Mouse (Mus musculus) neural tube, embryonic 13.5 days (tissue): Measurements from ENCODE around the gene Fam198b. TPM values are rescaled to one million over a fixed set of nuclear protein-coding genes. Genes with fewer than 3 reads are reported as not detected.

Experiments used
- ATAC-seq: fragments of 200-750 bp; cut with Nextera tagmentation; 2 replicates; pipeline ENCODE4 v1.8.0; 2017; ENCODE audit warnings: low read depth, mild to moderate bottlenecking, moderate TSS enrichment, moderate library complexity
- H3K27ac ChIP-seq: fragments of 300-500 bp; sonication (generic); replicated peaks from 2 replicates; pipeline ENCODE4 v1.5.1; 2015; ENCODE audit warnings: moderate library complexity, mild to moderate bottlenecking, inconsistent platforms
- H3K27me3 ChIP-seq: fragments of 300-500 bp; sonication (generic); 2 replicates; pipeline ENCODE4 v1.6.1; 2015; ENCODE audit warnings: mild to moderate bottlenecking, inconsistent platforms
- H3K36me3 ChIP-seq: fragments of 300-500 bp; sonication (generic); 2 replicates; pipeline ENCODE4 v1.6.1; 2015; ENCODE audit warnings: mild to moderate bottlenecking, inconsistent platforms
- H3K4me1 ChIP-seq: fragments of 300-500 bp; sonication (generic); replicated peaks from 2 replicates; pipeline ENCODE4 v1.6.1; 2015; ENCODE audit warnings: inconsistent platforms
- H3K4me2 ChIP-seq: fragments of 300-500 bp; sonication (generic); 2 replicates; pipeline ENCODE4 v1.6.1; 2015; ENCODE audit warnings: inconsistent platforms, mild to moderate bottlenecking, moderate library complexity
- H3K4me3 ChIP-seq: fragments of 300-500 bp; sonication (generic); 2 replicates; pipeline ENCODE4 v1.5.1; 2015; ENCODE audit warnings: mild to moderate bottlenecking, inconsistent platforms
- H3K9ac ChIP-seq: fragments of 300-500 bp; sonication (generic); 2 replicates; pipeline ENCODE4 v1.6.1; 2015; ENCODE audit warnings: moderate library complexity, mild to moderate bottlenecking, inconsistent platforms
- H3K9me3 ChIP-seq: fragments of 300-500 bp; sonication (generic); 2 replicates; pipeline ENCODE4 v1.6.1; 2016; ENCODE audit warnings: inconsistent platforms
- WGBS: fragments of 180-500 bp; shearing (Covaris S2); methylation state at CpG from one replicate; pipeline ENCODE4 v1.1.7; 2015; 5-methylcytosine and 5-hydroxymethylcytosine counted together
- polyA plus RNA-seq: library from polyadenylated mRNA; unstranded; fragments of >200 nt; fragmentation: Nextera tagmentation; extraction: Ambion mirVana; gene quantifications from 2 replicates; pipeline ENCODE4 v1.2.1, GENCODE M21; 2015

Gene Fam198b
- polyA plus RNA-seq, 1 experiment from 2014 or later = 7.8 TPM

DNA sequence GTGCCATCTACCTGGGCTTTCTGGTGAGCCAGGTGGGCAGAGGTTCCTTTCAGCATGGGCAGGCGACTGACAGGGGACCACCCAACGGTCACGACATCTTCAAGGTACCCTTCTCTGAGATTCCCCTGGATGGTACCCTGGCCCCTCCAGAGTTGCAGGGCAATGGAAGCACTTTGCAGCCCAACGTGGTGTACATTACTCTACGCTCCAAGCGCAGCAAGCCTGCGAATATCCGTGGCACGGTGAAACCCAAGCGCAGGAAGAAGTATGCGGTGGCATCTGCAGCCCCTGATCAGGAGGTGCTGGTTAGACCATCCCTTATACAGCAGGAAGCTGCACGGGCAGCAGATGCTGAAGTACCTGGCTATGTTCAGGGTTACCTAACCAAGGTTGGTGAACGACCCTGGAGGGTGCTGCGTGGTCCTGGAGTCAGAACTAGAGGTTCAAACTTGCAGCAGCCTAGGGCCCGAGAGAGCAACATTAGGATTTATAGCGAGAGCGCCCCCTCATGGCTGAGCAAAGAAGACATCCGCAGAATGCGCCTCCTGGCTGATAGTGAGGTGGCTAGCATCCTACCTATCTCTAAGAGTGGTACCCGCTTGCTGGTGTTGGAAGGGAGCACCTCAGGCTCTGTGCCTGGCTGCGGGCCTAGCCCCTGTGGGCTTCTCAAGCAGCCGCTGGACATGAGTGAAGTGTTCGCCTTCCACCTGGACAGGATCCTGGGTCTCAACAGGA, 2.2 kb downstream of the Fam198b start:
- peak overlapping the region; percentile 11 for H3K27ac ChIP-seq

GRCm38 (mm10) chr3:79887161-79887855, 3.0 kb downstream of the Fam198b start:
- Histone ChIP-seq H3K27me3 (no peaks in the 10 kb centered on the region), H3K36me3 (no peaks in the 10 kb centered on the region), H3K27ac (no peak overlapping the region), H3K4me1 (peaks cover 19% of the 10 kb centered on the region), H3K9ac (no peak overlapping the region), H3K4me2 (peak overlapping the region; percentile 48), H3K9me3 (no peaks in the 10 kb centered on the region), H3K4me3 (peak overlapping the region; percentile 30)
- whole genome bisulfite sequencing = 61% methylated on average over 8 of the region's 8 CpGs
- ATAC-seq = no peak

More for the DNA sequence above, 2.2 kb downstream of the Fam198b start:
- Histone ChIP-seq H3K4me2 (peak overlapping the region; percentile 48), H3K27me3 (no peaks in the 10 kb centered on the region), H3K36me3 (no peaks in the 10 kb centered on the region), H3K4me1 (peaks cover 19% of the 10 kb centered on the region), H3K4me3 (peak overlapping the region; percentile 30), H3K9ac (peak overlapping the region; percentile 42), H3K9me3 (no peaks in the 10 kb centered on the region)
- ATAC-seq = peak; percentile 61; the same call in 1 of the 2 replicates
- 86% methylated on average over 23 of the region's 23 CpGs for WGBS

- H3K36me3 ChIP-seq = no peaks in the 10 kb centered on the region
- no peak overlapping the region; the same call in 1 of the 2 replicates for H3K4me3 ChIP-seq
- peak overlapping the region; percentile 48 for H3K4me2 ChIP-seq
- no peaks in the 10 kb centered on the region for H3K27me3 ChIP-seq
- H3K9ac ChIP-seq = no peak overlapping the region
- H3K4me1 ChIP-seq = peaks cover 19% of the 10 kb centered on the region
- H3K9me3 ChIP-seq = no peaks in the 10 kb centered on the region
- ATAC-seq = no peak
- H3K27ac ChIP-seq = no peak overlapping the region
- 86% methylated on average over 2 of the region's 2 CpGs for WGBS
Observed at GRCm38 (mm10) chr3:79887966-79888365, 3.6 kb downstream of the Fam198b start.

GRCm38 (mm10) chr3:79897534-79898370, 13.4 kb downstream of the Fam198b start:
- 53% methylated on average over 13 of the region's 13 CpGs for WGBS
- Histone ChIP-seq H3K27me3 (no peaks in the 10 kb centered on the region), H3K36me3 (no peaks in the 10 kb centered on the region), H3K4me2 (no peak overlapping the region), H3K4me3 (no peak overlapping the region), H3K9ac (no peak overlapping the region), H3K27ac (no peak overlapping the region), H3K4me1 (peaks cover 17% of the 10 kb centered on the region), H3K9me3 (no peaks in the 10 kb centered on the region)
- 0 out of 2 replicates have a peak, but pooled peaks have one; percentile 15 for ATAC-seq

- H3K27ac ChIP-seq = no peak overlapping the region
- no peaks in the 10 kb centered on the region for H3K27me3 ChIP-seq
- H3K4me1 ChIP-seq = peaks cover 22% of the 10 kb centered on the region
- no peak overlapping the region for H3K4me2 ChIP-seq
- no peaks in the 10 kb centered on the region for H3K36me3 ChIP-seq
- H3K4me3 ChIP-seq = no peak overlapping the region
- H3K9ac ChIP-seq = no peak overlapping the region
- ATAC-seq = no peak
- H3K9me3 ChIP-seq = no peaks in the 10 kb centered on the region
Observed at GRCm38 (mm10) chr3:79898514-79898913, 14.2 kb downstream of the Fam198b start.

DNA sequence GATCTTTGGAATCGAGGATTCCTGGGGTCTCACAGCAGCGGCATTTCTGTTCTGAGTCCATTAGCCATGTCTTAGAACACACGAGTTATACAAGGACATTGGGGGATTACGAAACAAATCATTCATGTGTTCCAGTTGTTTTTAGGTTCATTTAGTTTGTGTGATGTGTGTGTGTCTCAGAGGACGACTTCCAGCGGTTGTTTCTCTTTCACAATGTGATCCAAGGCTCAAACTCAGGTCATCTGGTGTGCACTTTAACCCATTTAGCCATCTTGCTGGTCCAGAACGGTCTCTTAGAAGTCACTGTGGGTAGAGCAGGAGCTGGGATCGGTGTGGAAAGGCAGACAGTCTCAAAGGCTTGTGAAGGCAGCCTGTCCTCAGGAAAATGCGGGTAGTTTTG, 15.6 kb downstream of the Fam198b start:
- no peaks in the 10 kb centered on the region for H3K9me3 ChIP-seq
- no peak overlapping the region for H3K9ac ChIP-seq
- no peak overlapping the region for H3K4me2 ChIP-seq
- H3K36me3 ChIP-seq = no peaks in the 10 kb centered on the region
- no peaks in the 10 kb centered on the region for H3K27me3 ChIP-seq
- H3K4me1 ChIP-seq = peaks cover 34% of the 10 kb centered on the region
- H3K27ac ChIP-seq = no peak overlapping the region
- WGBS = 85% methylated on average over 9 of the region's 9 CpGs
- ATAC-seq = no peak
- H3K4me3 ChIP-seq = no peak overlapping the region

GRCm38 (mm10) chr3:79900502-79900901, 16.2 kb downstream of the Fam198b start:
- Histone ChIP-seq H3K36me3 (no peaks in the 10 kb centered on the region), H3K4me1 (peaks cover 34% of the 10 kb centered on the region), H3K9me3 (no peaks in the 10 kb centered on the region), H3K9ac (no peak overlapping the region), H3K4me3 (no peak overlapping the region), H3K27me3 (no peaks in the 10 kb centered on the region), H3K27ac (no peak overlapping the region), H3K4me2 (no peak overlapping the region)
- no peak for ATAC-seq
- 100% methylated on average over 2 of the region's 2 CpGs for WGBS

- H3K4me3 ChIP-seq = no peak overlapping the region
- ATAC-seq = no peak
- no peak overlapping the region for H3K4me2 ChIP-seq
- H3K27me3 ChIP-seq = no peaks in the 10 kb centered on the region
- 93% methylated on average over 6 of the region's 6 CpGs for WGBS
- no peak overlapping the region for H3K9ac ChIP-seq
- H3K27ac ChIP-seq = no peak overlapping the region
- no peaks in the 10 kb centered on the region for H3K36me3 ChIP-seq
- no peaks in the 10 kb centered on the region for H3K9me3 ChIP-seq
- H3K4me1 ChIP-seq = peaks cover 34% of the 10 kb centered on the region
Observed at GRCm38 (mm10) chr3:79901321-79901720, 17.0 kb downstream of the Fam198b start.

DNA sequence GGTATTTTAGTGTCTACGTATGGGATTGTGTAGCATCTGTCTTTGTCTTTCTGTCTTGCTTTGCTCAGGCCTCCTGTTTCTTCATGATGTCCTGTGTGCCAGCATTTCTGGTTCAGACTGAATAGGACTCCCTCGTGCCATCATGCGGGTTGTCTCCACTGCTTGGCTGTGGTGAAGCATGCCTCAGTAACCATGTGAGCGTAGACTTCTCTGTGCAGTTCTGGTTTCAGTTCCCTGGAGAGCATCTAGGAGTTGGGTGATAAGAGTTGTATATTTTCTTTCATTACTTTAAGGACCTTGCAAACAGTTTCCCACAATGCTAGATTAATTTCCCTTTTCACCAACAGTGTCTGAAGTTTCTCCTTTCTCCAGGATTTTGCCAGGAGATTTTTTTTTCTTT, 17.4 kb downstream of the Fam198b start:
- no peak overlapping the region for H3K27ac ChIP-seq
- no peaks in the 10 kb centered on the region for H3K36me3 ChIP-seq
- no peak overlapping the region for H3K9ac ChIP-seq
- no peak overlapping the region for H3K4me3 ChIP-seq
- no peak overlapping the region for H3K4me2 ChIP-seq
- no peaks in the 10 kb centered on the region for H3K27me3 ChIP-seq
- peaks cover 34% of the 10 kb centered on the region for H3K4me1 ChIP-seq
- ATAC-seq = no peak
- H3K9me3 ChIP-seq = no peaks in the 10 kb centered on the region
- 92% methylated on average over 4 of the region's 4 CpGs for WGBS

GRCm38 (mm10) chr3:79903803-79904202, 19.5 kb downstream of the Fam198b start:
- Histone ChIP-seq H3K4me1 (peaks cover 17% of the 10 kb centered on the region), H3K27me3 (no peaks in the 10 kb centered on the region), H3K9me3 (no peaks in the 10 kb centered on the region), H3K36me3 (no peaks in the 10 kb centered on the region), H3K9ac (no peak overlapping the region), H3K4me2 (no peak overlapping the region), H3K27ac (peak overlapping the region; percentile 69), H3K4me3 (no peak overlapping the region)
- peak; percentile 80 for ATAC-seq
- WGBS = 20% methylated on average over 6 of the region's 6 CpGs

- Histone ChIP-seq H3K9me3 (no peaks in the 10 kb centered on the region), H3K27me3 (no peaks in the 10 kb centered on the region), H3K36me3 (no peaks in the 10 kb centered on the region), H3K4me1 (peaks cover 17% of the 10 kb centered on the region), H3K9ac (no peak overlapping the region), H3K4me3 (no peak overlapping the region), H3K27ac (peak overlapping the region; percentile 69), H3K4me2 (peak overlapping the region; percentile 3; the same call in 1 of the 2 replicates)
- 43% methylated on average over 10 of the region's 10 CpGs for WGBS
- ATAC-seq = peak; percentile 54; the same call in 1 of the 2 replicates
Observed at GRCm38 (mm10) chr3:79904238-79904757, 20.0 kb downstream of the Fam198b start.

- Histone ChIP-seq H3K4me2 (no peak overlapping the region), H3K4me1 (peaks cover 17% of the 10 kb centered on the region), H3K9me3 (no peaks in the 10 kb centered on the region), H3K36me3 (no peaks in the 10 kb centered on the region), H3K4me3 (no peak overlapping the region), H3K27me3 (no peaks in the 10 kb centered on the region), H3K27ac (no peak overlapping the region), H3K9ac (no peak overlapping the region)
- no peak for ATAC-seq
Observed at GRCm38 (mm10) chr3:79905397-79905796, 21.1 kb downstream of the Fam198b start.
